Mouse (Mus musculus) induced T-regulatory cell, adult 2 months (primary cell): Measurements from ENCODE around the gene Serf1.
"Not testable (repeated sequence)": the region's sequence is repeated elsewhere in the genome, so short reads cannot be mapped to it uniquely, and the experiment has no call there.

ENCODE experiments used
- DNase-seq: peaks from one replicate; pipeline ENCODE4 v3.0.0-alpha.2; 2012; ENCODE audit warnings: low read depth

Serf1 gene

DNA sequence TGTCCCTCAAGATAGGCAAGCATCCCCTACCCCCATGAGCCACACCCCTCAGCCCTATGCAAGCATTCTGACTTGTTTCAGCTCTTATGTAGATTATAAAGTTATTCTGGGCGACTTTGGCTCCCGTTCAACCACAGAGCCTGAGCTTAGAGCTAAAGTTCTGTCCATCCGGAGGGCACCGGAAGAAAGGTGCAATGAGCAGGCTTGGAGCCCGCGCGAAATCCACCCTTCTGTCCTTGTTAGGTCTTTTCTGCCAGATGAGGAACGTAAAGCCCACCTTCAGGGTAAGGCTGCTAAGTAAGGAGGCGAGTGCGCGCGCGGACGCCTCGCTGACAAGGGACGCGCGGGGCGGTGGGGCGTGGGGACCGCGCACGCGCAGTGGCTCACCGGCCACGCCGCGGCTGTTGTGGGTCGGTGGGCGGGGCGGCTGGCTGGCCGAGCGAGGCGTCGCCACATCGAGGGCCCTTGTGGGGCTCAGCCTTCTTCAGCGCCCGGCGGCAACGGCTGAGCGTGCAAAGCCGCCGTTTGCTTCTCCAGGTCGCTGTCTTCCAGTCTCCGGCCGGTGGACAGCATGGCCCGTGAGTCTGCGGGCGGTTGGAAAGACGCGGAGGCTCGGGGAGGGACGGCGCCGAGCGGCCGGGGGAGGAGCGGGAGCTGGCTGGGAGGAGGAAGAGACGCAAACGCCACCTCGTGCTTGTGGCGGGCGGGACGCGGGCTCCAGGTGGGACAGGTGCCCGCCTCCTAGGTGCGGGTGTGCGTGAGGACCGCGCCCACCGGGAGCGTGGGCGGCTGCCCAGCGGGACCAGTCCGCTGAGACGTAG lies at the start of gene Serf1:
Gene Serf1, plus strand, starts transcription at position 361 of the 821 bp plus-strand sequence.
- DNase-seq = peak; percentile 84

DNA sequence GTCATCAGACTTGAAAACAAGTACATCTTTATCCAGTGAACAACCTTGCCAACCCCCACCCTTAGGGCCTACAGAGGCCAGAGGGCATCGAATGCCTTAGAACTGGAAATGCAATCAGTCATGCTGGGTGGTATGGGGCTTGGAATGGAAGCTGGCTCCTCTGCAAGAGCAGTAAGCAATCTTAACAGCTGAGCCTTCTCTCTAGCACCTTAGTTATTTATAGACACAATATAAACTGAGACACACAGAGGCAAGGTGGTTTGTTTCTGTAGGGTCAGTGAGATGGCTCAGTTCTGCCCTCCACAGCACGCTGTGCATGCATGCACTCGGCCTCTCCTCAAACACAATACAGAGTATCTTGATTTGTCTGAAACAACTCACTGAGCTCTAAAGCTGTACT lies 43.9 kb upstream of the Serf1 start:
- DNase-seq = no peak

DNA sequence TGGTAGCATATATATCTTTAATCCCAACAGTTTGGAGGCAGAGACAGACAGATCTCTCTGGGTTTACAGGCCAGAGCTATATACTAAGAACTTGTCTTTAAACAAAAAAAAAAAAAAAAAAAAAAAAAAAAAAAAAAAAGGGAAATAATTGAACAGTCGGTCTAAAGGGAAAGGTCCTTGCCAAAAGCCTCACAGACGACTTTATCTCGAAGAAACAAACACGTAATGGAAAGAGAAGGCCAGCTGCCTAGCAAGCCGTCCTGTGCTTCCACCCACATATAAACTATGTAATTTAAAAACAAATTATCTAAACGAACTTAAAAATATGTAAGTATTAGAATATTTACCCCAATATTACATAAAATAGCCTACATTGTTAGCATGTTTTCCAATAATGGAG lies 40.0 kb upstream of the Serf1 start:
- no peak for DNase-seq

DNA sequence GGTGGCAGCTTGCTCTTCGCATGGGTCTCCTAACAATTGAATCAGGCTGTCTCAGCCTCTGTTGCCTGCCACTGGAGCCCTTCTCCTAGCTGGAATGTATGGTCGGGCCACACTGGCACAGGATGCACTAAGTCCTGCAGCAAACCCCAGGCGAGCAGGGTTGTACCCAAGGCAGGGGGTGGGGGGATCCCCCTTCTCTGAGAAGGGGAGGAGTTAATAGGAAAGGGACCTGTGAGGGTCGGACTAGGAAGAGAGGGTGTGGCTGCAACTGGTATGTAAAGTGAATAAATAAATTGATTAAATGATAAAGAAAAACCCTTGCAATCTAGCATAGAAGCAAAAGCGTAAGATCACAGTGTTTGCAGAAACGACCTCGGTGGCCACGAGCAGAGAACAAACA lies 36.3 kb upstream of the Serf1 start:
- DNase-seq = no peak

DNA sequence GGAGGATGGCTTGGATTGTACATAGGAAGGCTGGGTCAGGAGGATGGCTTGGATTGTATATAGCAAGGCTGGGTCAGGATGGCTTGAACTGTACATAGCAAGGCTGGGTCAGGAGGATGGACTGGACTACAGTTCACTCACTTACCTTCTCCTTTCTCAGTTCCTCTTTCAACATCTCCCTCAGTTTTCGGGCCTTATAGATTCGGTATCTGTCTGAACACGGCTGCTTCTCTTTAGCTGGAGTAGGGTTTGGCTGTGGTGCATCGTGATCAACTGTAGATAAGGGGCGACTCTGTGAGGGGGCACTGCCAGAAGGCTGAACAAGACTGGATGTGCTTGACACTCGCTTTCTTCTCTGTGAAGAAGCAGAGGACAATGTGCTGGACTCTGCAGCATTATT lies 9.0 kb upstream of the Serf1 start:
- DNase-seq = no peak

DNA sequence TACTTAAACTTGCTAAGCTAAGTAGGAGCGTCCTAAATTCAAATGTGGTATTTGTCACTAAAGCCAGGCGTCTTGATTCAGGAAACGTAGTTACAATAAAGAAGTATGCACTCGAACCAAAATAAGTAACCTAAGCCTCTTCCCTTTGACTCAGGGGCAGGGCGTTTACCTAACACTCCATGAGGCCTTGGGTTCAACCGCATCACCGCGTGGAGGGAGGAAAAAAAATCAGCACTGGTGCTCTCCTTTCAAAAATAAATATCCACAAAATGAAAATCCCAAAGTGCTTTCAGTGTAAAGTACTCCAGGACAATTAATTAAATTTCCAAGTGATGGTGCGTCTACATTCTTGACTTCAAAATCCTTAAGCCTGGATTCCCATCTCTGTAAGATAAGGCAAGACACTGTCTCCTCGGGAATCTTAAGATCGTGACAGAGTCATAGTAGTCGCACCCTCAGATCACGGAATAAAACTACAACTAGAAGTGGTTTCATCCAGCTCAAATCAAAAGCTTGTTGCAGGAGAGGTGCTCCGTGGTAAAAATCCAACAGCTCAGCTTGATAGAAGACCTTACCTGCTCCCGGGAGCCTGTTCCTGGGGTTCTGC lies 4.7 kb upstream of the Serf1 start:
- DNase-seq = peak; percentile 40

DNA sequence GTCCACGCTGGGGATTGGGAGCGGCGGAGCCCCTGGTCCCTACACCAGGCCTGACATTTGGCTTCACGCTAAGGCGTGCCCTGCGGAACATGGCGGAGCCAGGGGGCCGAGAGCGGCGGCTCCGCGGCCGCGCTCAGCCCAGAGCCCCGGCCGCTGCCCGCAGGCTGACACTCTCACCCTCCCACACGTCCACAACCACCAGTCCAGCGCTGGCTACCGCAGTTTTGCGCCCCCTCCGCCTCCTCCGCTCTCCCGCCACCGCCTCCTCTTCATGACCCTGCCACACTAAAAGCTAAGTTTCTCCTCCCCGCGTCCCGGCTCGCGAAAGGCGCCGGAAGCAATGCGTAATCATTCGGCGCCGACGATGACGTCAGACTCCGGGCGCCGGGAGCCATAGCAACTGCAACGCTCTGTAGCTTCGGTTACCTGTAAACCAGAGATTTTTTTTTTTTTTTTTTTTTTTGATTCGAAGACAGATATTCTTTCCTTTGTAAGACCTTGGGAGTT lies 4.0 kb upstream of the Serf1 start, which contains the start of gene Bdp1:
Gene Bdp1, minus strand, starts transcription at position 323 of the 507 bp plus-strand sequence.
- DNase-seq = peak; percentile 95

DNA sequence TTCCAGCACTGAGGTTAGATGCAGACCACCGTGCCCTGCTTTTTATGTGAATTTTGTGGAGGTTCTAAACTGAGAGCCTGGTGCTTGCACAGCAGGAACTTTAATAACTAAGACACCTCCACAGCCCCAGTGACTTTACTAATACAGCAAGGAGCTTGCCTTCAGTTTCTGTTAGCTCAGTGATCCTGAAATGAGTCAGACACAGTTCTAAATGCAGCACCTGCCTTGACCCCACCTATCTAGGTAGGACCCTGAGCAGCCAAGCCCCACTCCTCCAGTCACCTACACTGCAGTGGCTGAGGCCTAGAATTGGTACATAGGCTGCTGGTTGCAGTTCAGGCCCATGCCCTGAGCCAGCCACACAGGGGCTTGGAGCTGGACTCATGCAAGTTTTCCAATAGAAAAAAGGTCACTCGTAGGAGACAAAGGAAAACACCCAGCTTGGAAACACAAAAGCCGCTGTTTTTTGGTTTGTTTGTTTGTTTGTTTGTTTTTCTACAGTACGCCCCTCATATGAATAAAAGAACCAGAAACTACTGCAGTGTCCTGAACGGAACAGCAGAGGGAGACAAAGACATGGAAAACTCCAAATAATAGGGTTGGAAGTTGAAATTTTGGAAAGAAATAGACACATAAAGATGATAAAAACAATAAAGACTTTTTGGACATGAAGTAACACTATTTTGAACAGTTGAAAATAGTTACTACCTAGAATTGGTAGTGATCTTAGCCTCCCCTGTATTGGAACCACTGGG lies 4.6 kb downstream of the Serf1 start:
- peak; percentile 57 for DNase-seq

DNA sequence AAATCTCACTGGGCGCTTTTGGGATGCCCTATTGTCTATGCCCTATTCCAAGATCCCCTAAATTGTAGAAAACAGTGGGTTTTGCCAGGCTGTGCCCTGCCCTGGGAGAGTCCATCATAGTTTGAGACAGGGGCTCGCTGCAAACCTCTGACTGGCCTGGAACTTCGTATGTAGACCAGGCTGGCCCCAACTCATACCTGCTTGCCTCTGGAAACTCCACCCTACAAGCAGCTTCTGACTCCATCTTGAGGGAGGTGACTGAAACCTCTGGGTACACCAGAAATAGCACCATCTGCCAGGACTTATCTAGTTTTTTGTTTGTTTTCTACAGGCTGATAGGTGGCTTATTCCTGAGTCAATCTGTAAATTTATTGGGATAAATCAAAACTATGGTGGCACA lies 16.2 kb downstream of the Serf1 start:
- DNase-seq = no peak

DNA sequence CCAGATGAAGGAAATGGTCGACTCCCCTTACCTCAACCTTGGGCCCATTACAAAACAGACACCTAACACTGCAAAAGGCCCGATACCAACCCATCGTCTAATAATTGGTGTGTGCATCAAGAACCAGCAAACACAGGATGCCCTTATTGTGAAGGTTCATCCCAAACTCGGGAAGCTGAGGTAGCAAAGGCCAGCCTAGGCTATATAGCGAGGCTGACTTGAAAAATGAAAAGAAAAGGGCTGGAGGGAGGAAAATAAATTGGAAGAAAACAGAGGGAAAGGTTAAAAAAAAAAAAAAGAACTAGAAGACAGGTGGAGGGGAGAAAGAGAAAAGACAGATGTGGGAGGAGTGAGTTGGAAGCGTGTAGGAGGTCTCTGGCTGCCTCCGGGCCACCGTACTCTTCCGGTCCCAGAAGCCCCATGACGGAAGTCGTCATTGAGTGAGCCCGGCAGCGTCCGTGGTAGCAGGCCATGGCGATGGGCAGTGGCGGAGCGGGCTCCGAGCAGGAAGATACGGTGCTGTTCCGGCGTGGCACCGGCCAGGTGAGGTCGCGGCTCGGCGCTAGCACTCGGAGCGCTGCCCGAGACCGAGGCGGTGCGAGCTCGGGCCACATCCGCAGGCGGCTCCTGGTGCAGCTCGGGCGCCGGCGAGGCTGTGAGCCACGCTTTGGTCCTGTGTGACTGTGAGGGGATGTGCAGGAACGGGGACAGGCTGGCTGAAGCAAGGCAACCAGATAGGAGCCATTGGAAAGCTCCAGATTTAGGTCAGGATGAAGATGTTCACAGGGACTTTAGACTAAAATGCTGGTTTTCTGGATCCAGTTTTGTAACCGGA lies 16.8 kb downstream of the Serf1 start, which contains the start of gene Smn1:
Gene Smn1, plus strand, starts transcription at position 430 of the 835 bp plus-strand sequence.
- DNase-seq = peak; percentile 94

DNA sequence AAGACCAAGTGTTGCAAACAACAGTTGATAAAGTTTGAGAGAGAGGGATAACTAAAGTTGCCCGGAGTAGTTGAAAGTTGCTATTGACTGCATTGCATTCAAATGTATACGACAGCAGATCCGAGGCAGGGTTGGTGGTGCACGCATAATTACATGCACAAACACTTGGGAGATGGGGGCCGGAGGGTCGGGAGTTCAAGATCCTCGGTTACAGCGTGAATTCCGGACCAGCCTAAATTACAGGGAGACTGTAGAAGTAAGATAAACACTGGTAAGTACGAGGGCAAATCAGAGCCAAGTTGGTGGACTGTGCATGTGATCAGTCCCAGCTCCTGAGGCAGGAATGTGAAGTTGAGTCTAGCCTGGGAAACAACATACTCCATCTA lies 17.4 kb downstream of the Serf1 start:
- no peak for DNase-seq

DNA sequence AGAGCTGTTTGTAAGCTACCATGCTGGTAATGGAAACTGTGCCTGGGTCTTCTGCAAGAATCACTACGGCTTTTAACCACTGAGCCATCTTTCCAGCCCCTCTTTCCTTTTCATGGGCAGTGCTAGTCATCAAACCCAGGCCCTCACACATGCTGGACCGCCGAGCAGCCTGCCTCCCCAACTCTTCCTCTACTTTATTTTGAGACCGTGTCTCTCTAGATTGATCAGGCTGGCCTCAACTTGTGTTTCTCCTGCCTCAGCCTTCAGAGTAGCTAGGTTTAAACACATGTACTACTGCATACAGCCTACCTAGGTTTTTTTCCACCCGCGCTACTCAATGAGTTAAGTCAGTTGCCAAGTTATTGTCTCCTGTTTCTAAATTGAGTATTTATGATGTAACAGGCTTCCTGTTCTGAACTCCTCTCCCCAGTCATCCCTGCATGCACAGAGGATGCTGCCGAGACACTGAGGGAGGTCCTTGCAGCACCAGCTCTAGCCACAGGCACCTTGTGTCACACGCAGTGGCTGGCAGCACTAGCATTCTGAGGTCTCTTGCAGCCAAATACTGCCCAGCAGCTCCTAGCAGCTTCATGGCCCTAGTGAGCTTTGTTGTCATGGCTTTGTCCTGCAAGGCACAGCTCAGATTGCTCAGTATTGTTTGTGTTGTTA lies 34.0 kb downstream of the Serf1 start:
- no peak for DNase-seq

DNA sequence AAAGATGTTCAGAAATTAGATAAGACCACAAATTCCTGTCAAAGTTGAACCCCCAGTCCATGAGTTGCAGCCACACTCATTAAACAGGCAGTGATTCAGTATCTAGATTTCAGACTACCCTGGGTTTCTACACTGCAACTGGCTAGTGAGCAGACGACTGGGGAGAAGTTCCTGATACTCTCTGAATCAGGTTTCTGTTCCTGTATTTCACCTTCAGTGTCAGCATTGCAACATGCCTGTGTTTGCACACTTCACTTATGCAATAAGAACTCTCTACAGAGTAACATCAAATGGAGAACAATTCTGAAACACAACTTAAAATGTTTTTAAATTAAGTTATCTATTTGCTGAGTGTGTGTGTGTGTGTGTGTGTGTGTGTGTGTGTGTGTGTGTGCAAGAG lies 44.8 kb downstream of the Serf1 start:
- no peak for DNase-seq

DNA sequence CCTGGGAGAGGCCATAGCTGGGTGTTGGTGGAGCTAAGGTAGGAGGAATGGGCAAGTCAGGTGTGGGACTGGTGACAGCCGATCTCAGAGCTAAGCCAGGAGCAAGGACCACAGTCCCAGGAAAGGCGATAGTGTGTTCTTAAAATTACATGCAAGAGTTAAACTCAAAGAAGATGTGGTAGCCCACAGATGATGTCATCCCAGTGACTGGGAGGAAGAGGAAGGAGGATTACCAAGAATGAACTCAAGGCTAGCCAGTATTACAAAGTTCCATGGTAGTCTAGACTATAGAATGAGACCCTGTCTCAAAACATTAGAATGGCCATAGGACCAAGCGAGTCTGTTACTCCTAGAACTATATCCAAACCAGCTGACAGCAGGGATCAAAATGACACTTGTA lies 48.8 kb downstream of the Serf1 start:
- DNase-seq = no peak

DNA sequence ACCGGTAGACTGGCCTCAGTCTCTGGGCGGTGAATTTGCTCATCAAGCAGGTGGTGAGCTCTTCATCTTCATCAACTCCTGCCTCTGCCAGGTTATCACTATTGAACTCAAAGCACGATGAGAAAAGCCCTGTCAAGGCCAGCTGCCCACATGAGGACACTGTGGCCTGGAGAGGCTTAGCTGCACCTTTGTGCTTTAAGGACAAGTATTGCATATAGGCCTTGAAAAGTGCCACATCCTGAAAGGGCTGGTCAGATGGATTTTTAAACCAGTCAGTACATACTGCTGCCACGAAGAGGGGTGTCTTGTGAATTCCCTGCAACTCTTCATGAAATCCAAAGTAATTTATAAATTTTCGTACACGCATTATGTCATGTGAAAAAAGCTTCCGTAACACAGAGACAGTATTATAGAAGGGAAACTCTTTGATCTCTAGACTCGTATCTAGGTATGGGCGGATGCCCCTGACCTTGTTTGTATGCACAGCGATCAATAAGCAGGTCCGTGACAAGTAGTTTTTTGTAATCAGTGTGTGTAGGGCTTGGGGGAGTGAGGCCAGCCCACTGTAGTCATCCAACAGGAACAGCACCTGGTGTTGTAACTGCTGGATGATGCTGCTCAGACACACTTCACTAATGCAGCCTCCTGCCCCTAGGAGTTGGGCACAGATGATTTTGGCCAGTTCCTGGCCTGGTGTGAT lies 53.5 kb downstream of the Serf1 start:
- DNase-seq = not testable (repeated sequence)

DNA sequence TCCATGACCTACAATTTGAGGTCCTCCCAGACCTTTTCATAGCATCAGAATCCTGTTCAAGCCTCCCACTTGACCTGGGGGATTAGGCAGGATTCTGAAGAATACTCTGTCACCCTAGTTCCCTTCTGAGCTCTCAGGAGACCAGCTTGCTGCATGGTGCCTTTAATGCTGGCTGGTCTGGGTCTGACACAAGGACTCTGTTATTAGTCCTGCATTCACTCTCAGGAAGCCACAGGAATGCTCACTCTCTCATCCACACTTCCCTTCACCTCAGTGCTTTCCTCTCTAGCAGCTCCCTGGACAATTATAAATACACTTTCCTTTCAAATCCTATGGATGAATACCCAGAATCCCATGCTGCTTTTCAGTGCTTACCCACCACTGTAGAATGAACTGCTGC lies 54.7 kb downstream of the Serf1 start:
- DNase-seq = not testable (repeated sequence)
